Mouse (Mus musculus): ENCODE results near the gene Adk. TPM values are rescaled to one million over a fixed set of nuclear protein-coding genes. Genes with fewer than 3 reads are reported as not detected.

The Adk gene
- polyA plus RNA-seq, 2 experiments from 2014 or later = 117 to 132 TPM

DNA sequence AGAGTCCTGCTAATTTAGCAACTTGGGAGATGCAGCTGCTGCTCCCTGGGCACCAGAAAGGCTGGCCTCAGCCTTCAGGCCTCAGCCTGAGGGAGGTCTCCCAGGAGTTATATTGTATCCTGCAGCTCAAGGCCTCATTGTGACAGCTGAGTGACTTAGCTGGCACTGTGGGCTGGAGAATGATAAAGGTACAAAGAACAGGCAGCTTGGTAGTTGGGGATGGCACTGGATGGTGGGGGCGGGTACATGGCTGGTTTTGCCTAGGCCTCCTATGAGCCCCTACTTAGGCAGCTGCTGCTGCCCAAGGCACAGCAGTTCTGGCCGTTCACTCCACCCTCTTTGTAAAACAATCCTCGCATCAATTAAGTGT lies 436.7 kb downstream of the Adk start:
- no peak for ATAC-seq

- no peak for ATAC-seq
These were observed 437.8 kb downstream of the Adk start for GRCm38 (mm10) chr14:21490141-21490540.

Other genes with a start within 250 kb of the Adk start
- not detected for gene Plau, start 215.9 kb upstream of the Adk start, polyA plus RNA-seq (2017; shearing (Covaris generic))
- 1 to 10 TPM; 1.4 to 2.6 TPM for gene Vcl, start 123.2 kb upstream of the Adk start, polyA plus RNA-seq (2017; shearing (Covaris generic))
- 10 to 100 TPM; 63.6 to 75.8 TPM for gene Ap3m1, start 66 bp upstream of the Adk start, polyA plus RNA-seq (2017; shearing (Covaris generic))

All from CD4-positive, CD25-positive, alpha-beta regulatory T cell, adult 4 months (primary cell).